ENCODE assay signal across 9 mouse cellular contexts in the genomic region with DNA sequence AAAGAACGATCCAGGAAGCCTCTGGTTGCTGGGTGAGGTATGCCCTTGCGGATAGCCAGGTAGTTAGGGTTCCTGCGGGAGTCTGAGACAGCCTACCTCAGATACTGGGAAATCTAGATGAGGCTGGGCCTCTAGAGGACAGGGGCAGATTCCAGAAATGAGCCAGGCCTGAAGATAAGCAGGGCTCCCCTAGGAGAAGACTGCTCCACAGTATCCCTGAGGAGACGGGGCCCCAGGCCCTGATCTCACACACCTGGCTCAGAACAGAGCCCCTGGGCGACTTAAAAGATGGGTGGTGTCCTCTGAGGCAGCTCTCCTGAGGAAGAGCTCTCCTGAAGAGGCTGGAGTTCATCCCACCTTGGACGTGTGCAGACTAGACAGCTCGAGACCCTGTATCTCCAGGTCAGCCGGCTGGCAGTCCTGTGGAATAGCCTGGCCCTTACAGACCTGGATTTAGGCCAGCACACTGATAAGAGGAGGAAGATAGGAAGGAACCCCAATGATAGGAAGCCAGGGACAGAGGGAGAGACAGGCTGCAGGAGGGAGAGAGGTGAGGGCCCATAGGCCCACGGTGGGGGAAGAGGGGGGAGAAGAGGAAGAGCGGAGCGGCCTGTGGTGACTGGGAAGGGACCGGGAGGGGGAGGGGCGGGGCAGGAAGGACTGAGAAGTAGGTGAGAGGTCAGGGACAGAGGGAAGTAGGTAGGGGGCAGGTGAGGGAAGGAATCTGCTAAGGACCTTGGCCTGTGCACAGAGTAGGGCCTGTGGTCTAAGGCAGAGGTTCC.
DNase-seq lines count a peak whose midpoint lies in the region; ATAC-seq and TF ChIP-seq lines count a peak whose summit lies in the region.
"Had no signal": no experiment of that assay in that cellular context is flagged by ENCODE, and none has a peak within 500 bp of the region (broad histone marks: within the 10 kb centered on the region; RNA-seq: fewer than 3 reads in every experiment).

No protein-coding gene starts in this region.

- no peaks in the 10 kb centered on the region for H3K9me3 ChIP-seq in lung, embryonic 14.5 days (ENCODE audit: low read depth, low read length)
- no peaks in the 10 kb centered on the region for H3K9me3 ChIP-seq in intestine, postnatal 0 days (ENCODE audit: control insufficient read depth)

- no peak; the same call in 1 of the 2 replicates for ATAC-seq in lung, embryonic 14.5 days (ENCODE audit: insufficient read depth)
- peak; percentile 39 for ATAC-seq in common myeloid progenitor, adult 5-6 weeks (replicated peaks; ENCODE audit: low read depth, poor library complexity, severe bottlenecking)
- ATAC-seq in intestine, postnatal 0 days = peak; percentile 44
- ATAC-seq in monocyte, adult 5-6 weeks (replicated peaks; ENCODE audit: insufficient number of reproducible peaks, low FRiP score, low TSS enrichment, poor library complexity, severe bottlenecking) = 0 out of 2 replicates have a peak, but pooled peaks have one; percentile 13

- intact Hi-C loops in left cerebral cortex, postnatal 10 days (cut with DNase I) = no loop called here

- 0 out of 2 replicates have a peak overlapping the region, but pooled peaks have one; percentile 3 for H3K9ac ChIP-seq in lung, embryonic 14.5 days
- no peak overlapping the region for H3K9ac ChIP-seq in intestine, postnatal 0 days (ENCODE audit: low read depth, low read length)

- TF ChIP-seq CTCF in lung, embryonic 14.5 days (IDR thresholded peaks at IDR 0.05; ENCODE audit: low read depth) = no peak
- TF ChIP-seq CTCF in intestine, postnatal 0 days (IDR thresholded peaks at IDR 0.05; ENCODE audit: low read depth) = no peak

- peaks cover 54% of the 10 kb centered on the region for H3K4me1 ChIP-seq in lung, embryonic 14.5 days (ENCODE audit: insufficient read depth)
- peaks cover 15% of the 10 kb centered on the region for H3K4me1 ChIP-seq in intestine, postnatal 0 days (replicated peaks; ENCODE audit: control insufficient read depth, insufficient read depth, low read length)

- H3K27ac ChIP-seq in lung, embryonic 14.5 days (ENCODE audit: low read depth) = 0 out of 2 replicates have a peak overlapping the region, but pooled peaks have one; percentile 6
- no peak overlapping the region for H3K27ac ChIP-seq in intestine, postnatal 0 days (ENCODE audit: low read depth, low read length)

- no peaks in the 10 kb centered on the region for H3K36me3 ChIP-seq in lung, embryonic 14.5 days (ENCODE audit: insufficient read depth)
- no peaks in the 10 kb centered on the region for H3K36me3 ChIP-seq in intestine, postnatal 0 days (ENCODE audit: control insufficient read depth, insufficient read depth)

- no peaks in the 10 kb centered on the region for H3K27me3 ChIP-seq in lung, embryonic 14.5 days (ENCODE audit: insufficient read depth, low read length)
- H3K27me3 ChIP-seq in intestine, postnatal 0 days (replicated peaks; ENCODE audit: control insufficient read depth, insufficient read depth, low read length) = no peaks in the 10 kb centered on the region

- DNase-seq in lung, embryonic 14.5 days = no peak
- no peak for DNase-seq in lung, postnatal 10 days
- no peak for DNase-seq in left cerebral cortex, postnatal 10 days (ENCODE audit: extremely low spot score in 1 of 2, low spot score in 2 of 2)
- no peak for DNase-seq in spleen, adult 12 weeks (ENCODE audit: low spot score)
- DNase-seq in cerebellum, postnatal 4 days (ENCODE audit: low spot score in 2 of 2) = no peak
- DNase-seq: cerebellum, adult 9-11 months had no signal

- 46% methylated on average over 13 of the region's 13 CpGs for WGBS in lung, embryonic 14.5 days
- WGBS in intestine, postnatal 0 days = 40% methylated on average over 13 of the region's 13 CpGs

- peak overlapping the region; percentile 27; the same call in 1 of the 2 replicates for H3K4me2 ChIP-seq in lung, embryonic 14.5 days
- H3K4me2 ChIP-seq in intestine, postnatal 0 days (replicated peaks; ENCODE audit: low read depth) = peak overlapping the region; percentile 17

- H3K4me3 ChIP-seq in lung, embryonic 14.5 days (ENCODE audit: low read depth, low read length) = no peak overlapping the region
- no peak overlapping the region for H3K4me3 ChIP-seq in intestine, postnatal 0 days (ENCODE audit: low read depth, low read length)
